Mouse (Mus musculus) midbrain, postnatal 0 days (tissue): ENCODE measurements around the gene Gm43191. TPM values are rescaled to one million over a fixed set of nuclear protein-coding genes. Genes with fewer than 3 reads are reported as not detected.

ENCODE experiments used
- ATAC-seq: fragments of 200-750 bp; cut with Nextera tagmentation; 2 replicates; pipeline ENCODE4 v1.8.0; 2017; ENCODE audit warnings: moderate number of reproducible peaks, mild to moderate bottlenecking, moderate TSS enrichment, moderate library complexity; ENCODE audit not compliant: low FRiP score
- DNase-seq: peaks from one replicate; pipeline ENCODE4 v3.0.0-alpha.2; 2015; ENCODE audit warnings: low spot score
- H3K27ac ChIP-seq: fragments of 300-500 bp; sonication (generic); 2 replicates; pipeline ENCODE4 v1.5.1; 2014; ENCODE audit warnings: low read depth, mild to moderate bottlenecking, low read length, mixed read lengths
- H3K27me3 ChIP-seq: fragments of 300-500 bp; sonication (generic); 2 replicates; pipeline ENCODE4 v1.6.1; 2014; ENCODE audit warnings: low read length, control low read depth, mixed read lengths; ENCODE audit not compliant: insufficient read depth
- H3K36me3 ChIP-seq: fragments of 300-500 bp; sonication (generic); 2 replicates; pipeline ENCODE4 v1.6.1; 2014; ENCODE audit warnings: low read length, control low read depth, mixed read lengths; ENCODE audit not compliant: insufficient read depth
- H3K4me1 ChIP-seq: fragments of 300-500 bp; sonication (generic); 2 replicates; pipeline ENCODE4 v1.6.1; 2014; ENCODE audit warnings: mild to moderate bottlenecking, control low read depth, antibody characterized with exemption, low read length, mixed read lengths; ENCODE audit not compliant: insufficient read depth
- H3K4me2 ChIP-seq: fragments of 300-500 bp; sonication (generic); 2 replicates; pipeline ENCODE4 v1.6.1; 2014; ENCODE audit warnings: low read depth, mild to moderate bottlenecking, low read length, mixed read lengths; ENCODE audit not compliant: poor library complexity, severe bottlenecking
- H3K4me3 ChIP-seq: fragments of 300-500 bp; sonication (generic); 2 replicates; pipeline ENCODE4 v1.5.1; 2014; ENCODE audit warnings: low read depth, mild to moderate bottlenecking, low read length, moderate library complexity
- H3K9ac ChIP-seq: fragments of 300-500 bp; sonication (generic); replicated peaks from 2 replicates; pipeline ENCODE4 v1.6.1; 2014; ENCODE audit warnings: mild to moderate bottlenecking, low read length, moderate library complexity, mixed read lengths; ENCODE audit not compliant: poor library complexity, severe bottlenecking
- H3K9me3 ChIP-seq: fragments of 300-500 bp; sonication (generic); 2 replicates; pipeline ENCODE4 v1.6.1; 2016; ENCODE audit warnings: low read length, control low read depth
- CTCF ChIP-seq: IDR thresholded peaks from 2 replicates; pipeline ENCODE4 v1.5.1; 2016; ENCODE audit warnings: antibody characterized with exemption, mild to moderate bottlenecking
- WGBS: fragments of 180-500 bp; shearing (Covaris S2); extraction: QIAGEN DNeasy Blood & Tissue Kit; methylation state at CpG from one replicate; pipeline ENCODE4 v1.1.7; 2014; 5-methylcytosine and 5-hydroxymethylcytosine counted together
- polyA plus RNA-seq: library from polyadenylated mRNA; unstranded; fragments of >200 nt; fragmentation: Nextera tagmentation; extraction: Ambion mirVana; gene quantifications from 2 replicates; pipeline ENCODE4 v1.2.1, GENCODE M21; 2015
- total RNA-seq: library from RNA; depleted of rRNA; stranded (reverse); fragments of >200 nt; gene quantifications from 2 replicates; pipeline ENCODE4 v1.2.3, GENCODE M21; 2014

The Gm43191 gene
- total and polyA plus RNA-seq, 2 experiments from 2014 or later = not detected

- DNase-seq (no peak), ATAC-seq (no peak)
- H3K9me3 ChIP-seq = no peaks in the 10 kb centered on the region
- peaks cover 58% of the 10 kb centered on the region for H3K36me3 ChIP-seq
- no peak overlapping the region for H3K4me3 ChIP-seq
- WGBS = 91% methylated on average over 9 of the region's 9 CpGs
- no peak overlapping the region for H3K4me2 ChIP-seq
- TF ChIP-seq CTCF = no peak
- no peaks in the 10 kb centered on the region for H3K27me3 ChIP-seq
- H3K4me1 ChIP-seq = no peaks in the 10 kb centered on the region
- H3K9ac ChIP-seq = no peak overlapping the region
- H3K27ac ChIP-seq = no peak overlapping the region
Measured at GRCm38 (mm10) chr3:116637693-116638476, 43.2 kb downstream of the Gm43191 start.

GRCm38 (mm10) chr3:116635799-116636198 is 45.3 kb downstream of the Gm43191 start:
- ATAC-seq (no peak), DNase-seq (no peak)
- H3K4me1 ChIP-seq = no peaks in the 10 kb centered on the region
- no peak overlapping the region for H3K27ac ChIP-seq
- WGBS = 63% methylated on average over 5 of the region's 5 CpGs
- no peak overlapping the region for H3K4me3 ChIP-seq
- no peak overlapping the region for H3K9ac ChIP-seq
- no peak overlapping the region for H3K4me2 ChIP-seq
- no peak for TF ChIP-seq CTCF
- H3K27me3 ChIP-seq = no peaks in the 10 kb centered on the region
- H3K36me3 ChIP-seq = peaks cover 54% of the 10 kb centered on the region
- H3K9me3 ChIP-seq = no peaks in the 10 kb centered on the region

DNA sequence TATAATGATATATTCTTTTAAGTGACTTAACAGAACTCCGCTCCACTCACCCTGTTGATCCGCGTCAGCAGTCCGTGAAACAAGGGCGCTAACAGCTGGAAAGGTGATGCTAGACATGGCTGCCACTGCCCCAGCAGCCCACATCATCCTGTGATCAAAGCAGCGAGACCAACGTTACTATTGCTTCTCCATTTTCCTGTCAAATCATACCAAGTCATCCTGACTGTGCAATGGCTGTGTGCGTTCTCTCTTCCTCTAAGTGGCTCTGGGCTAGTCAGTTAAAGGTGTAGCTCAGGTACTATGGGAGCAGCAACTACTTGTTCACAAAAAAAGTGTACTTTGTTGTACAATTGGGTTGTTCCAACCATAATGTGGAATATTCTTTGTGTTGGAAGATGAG is 46.2 kb downstream of the Gm43191 start:
- Histone ChIP-seq H3K4me3 (no peak overlapping the region), H3K9me3 (no peaks in the 10 kb centered on the region), H3K36me3 (peaks cover 47% of the 10 kb centered on the region), H3K9ac (no peak overlapping the region), H3K4me1 (no peaks in the 10 kb centered on the region), H3K27me3 (no peaks in the 10 kb centered on the region), H3K4me2 (no peak overlapping the region), H3K27ac (no peak overlapping the region)
- WGBS = 94% methylated on average over 8 of the region's 8 CpGs
- DNase-seq (no peak), ATAC-seq (no peak)
- no peak for TF ChIP-seq CTCF

DNA sequence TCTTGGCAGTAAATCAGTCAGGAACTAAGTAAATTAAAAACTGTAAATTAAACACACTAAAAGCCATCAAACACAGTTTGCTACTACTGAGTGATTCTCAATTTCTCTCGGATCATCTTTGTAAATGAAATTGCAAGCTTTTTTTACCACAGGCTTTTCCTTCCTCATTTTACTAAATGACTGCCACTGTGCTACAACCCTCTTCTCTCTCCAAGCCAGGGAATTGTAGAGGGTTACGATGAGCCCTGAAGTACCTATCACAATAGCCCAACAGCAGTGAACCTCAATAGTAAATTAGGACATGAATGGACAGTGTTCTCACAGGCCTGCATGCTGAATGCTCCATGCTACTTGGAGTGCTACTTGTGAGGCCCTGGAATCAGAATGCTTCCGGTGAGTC is 47.0 kb downstream of the Gm43191 start:
- H3K9me3 ChIP-seq = no peaks in the 10 kb centered on the region
- WGBS = 90% methylated on average over 3 of the region's 3 CpGs
- H3K4me2 ChIP-seq = no peak overlapping the region
- H3K27ac ChIP-seq = no peak overlapping the region
- H3K27me3 ChIP-seq = no peaks in the 10 kb centered on the region
- H3K4me3 ChIP-seq = no peak overlapping the region
- no peak for ATAC-seq
- H3K9ac ChIP-seq = no peak overlapping the region
- TF ChIP-seq CTCF = no peak
- H3K36me3 ChIP-seq = peaks cover 40% of the 10 kb centered on the region
- DNase-seq = no peak
- no peaks in the 10 kb centered on the region for H3K4me1 ChIP-seq

DNA sequence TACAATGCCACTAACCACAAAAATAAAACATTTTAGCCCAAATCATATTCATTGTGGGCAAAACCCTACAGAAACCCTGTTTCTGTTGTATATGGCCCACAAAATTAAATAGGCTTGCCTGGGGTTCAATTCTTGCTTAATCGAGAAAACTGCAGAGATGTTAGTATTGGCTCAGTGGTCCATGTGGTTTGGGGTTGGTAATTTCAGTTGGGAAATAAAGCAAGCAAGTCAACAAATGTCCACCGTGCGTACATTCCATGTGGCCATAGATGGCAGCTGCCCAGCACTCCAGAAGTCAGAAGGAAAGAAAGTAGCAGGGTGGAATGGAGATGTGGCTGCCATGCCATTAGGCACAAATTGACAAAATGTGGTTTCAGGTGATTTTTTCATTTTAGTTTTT is 48.1 kb downstream of the Gm43191 start:
- 95% methylated on average over 3 of the region's 3 CpGs for WGBS
- Histone ChIP-seq H3K9ac (no peak overlapping the region), H3K27ac (no peak overlapping the region), H3K27me3 (no peaks in the 10 kb centered on the region), H3K4me2 (no peak overlapping the region), H3K36me3 (peaks cover 32% of the 10 kb centered on the region), H3K9me3 (no peaks in the 10 kb centered on the region), H3K4me1 (no peaks in the 10 kb centered on the region), H3K4me3 (no peak overlapping the region)
- TF ChIP-seq CTCF = no peak
- DNase-seq = no peak
- ATAC-seq = no peak

GRCm38 (mm10) chr3:116631459-116631858 is 49.6 kb downstream of the Gm43191 start:
- no peaks in the 10 kb centered on the region for H3K9me3 ChIP-seq
- H3K4me2 ChIP-seq = no peak overlapping the region
- H3K27me3 ChIP-seq = no peaks in the 10 kb centered on the region
- DNase-seq = no peak
- no peak for ATAC-seq
- H3K9ac ChIP-seq = no peak overlapping the region
- H3K27ac ChIP-seq = no peak overlapping the region
- no peaks in the 10 kb centered on the region for H3K4me1 ChIP-seq
- 34% methylated on average over 1 of the region's 1 CpGs for WGBS
- TF ChIP-seq CTCF = no peak
- H3K36me3 ChIP-seq = peaks cover 32% of the 10 kb centered on the region
- no peak overlapping the region for H3K4me3 ChIP-seq
